Mouse (Mus musculus): ENCODE measurements around the gene Med13. TPM values are rescaled to one million over a fixed set of nuclear protein-coding genes. Genes with fewer than 3 reads are reported as not detected.

Med13 gene
- polyA plus RNA-seq, 1 experiment from 2014 or later: 5.5 TPM

DNA sequence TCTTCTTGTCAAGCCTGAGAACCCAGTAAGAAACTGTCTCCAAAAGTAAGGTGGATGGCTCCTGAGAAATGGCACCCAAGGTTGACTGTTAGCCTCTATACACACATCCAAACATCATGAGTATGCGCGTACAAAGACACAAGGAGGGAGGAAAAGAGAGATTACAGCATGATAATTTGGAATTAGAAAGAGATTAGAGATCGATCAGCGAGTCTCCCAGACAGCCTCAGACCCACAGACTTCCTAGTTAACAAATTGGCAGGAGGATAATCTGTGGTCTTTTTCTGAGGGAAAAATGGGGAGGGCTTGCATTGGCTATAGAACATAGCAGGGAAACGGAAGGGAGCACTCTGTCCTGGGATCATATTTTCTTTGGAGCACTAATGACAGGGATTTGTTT lies 20.4 kb upstream of the Med13 start:
- WGBS: 90% methylated on average over 5 of the region's 5 CpGs
- H3K4me2 ChIP-seq: no peak overlapping the region
- no peak overlapping the region for H3K27ac ChIP-seq
- H3K9me3 ChIP-seq (replicated peaks): no peaks in the 10 kb centered on the region
- ATAC-seq (replicated peaks; ENCODE audit: insufficient number of reproducible peaks, insufficient read depth, low FRiP score, low read depth): no peak
- H3K4me1 ChIP-seq (replicated peaks): peaks cover 15% of the 10 kb centered on the region
- no peaks in the 10 kb centered on the region for H3K36me3 ChIP-seq
- H3K9ac ChIP-seq: no peak overlapping the region
- no peak overlapping the region for H3K4me3 ChIP-seq
- no peaks in the 10 kb centered on the region for H3K27me3 ChIP-seq

DNA sequence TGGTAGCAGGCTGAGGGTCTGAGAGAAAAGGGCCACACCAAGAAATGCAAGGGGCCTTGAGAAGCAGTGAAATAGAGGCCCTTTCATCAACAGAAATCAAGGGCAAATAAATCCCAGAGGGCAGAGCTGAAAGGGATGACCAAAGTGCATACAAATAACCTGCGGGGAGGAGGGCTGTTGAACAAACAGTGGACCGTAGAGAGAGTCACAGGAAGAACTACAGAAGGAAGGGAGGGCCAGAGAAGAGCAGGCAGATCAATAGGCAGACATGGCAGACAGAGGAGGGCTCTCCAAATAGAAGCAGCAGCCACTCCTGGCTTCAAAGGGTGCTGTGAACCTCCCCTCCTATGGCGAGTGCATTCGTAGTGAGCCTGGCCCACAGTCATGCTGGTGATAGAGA lies 19.3 kb upstream of the Med13 start:
- Histone ChIP-seq H3K4me2 (no peak overlapping the region), H3K9me3 (replicated peaks) (no peaks in the 10 kb centered on the region), H3K36me3 (no peaks in the 10 kb centered on the region), H3K27me3 (no peaks in the 10 kb centered on the region), H3K4me3 (no peak overlapping the region), H3K9ac (no peak overlapping the region), H3K4me1 (replicated peaks) (peaks cover 15% of the 10 kb centered on the region), H3K27ac (no peak overlapping the region)
- ATAC-seq (replicated peaks; ENCODE audit: insufficient number of reproducible peaks, insufficient read depth, low FRiP score, low read depth): no peak
- WGBS: 79% methylated on average over 4 of the region's 4 CpGs

DNA sequence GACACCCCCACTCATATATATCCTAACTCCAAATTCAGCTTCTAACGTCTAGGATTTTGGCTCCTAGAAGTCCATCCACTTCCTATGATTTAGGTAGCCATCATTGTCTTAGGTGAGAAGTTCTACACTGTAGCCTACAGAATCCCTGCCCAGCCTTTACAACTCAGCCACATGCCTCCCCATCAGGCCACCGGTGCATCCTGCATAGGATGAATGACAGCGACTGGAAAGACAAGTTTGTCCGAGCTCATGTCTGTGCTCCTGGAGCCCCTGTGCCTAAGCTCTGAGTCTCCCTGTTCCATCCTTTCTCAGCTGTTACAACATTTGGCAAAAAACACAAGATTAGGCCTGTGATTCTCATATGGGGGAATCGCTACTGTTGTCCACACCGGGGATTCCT lies 17.7 kb upstream of the Med13 start:
- WGBS: 85% methylated on average over 6 of the region's 6 CpGs
- ATAC-seq (replicated peaks; ENCODE audit: insufficient number of reproducible peaks, insufficient read depth, low FRiP score, low read depth): no peak
- H3K9ac ChIP-seq: no peak overlapping the region
- H3K36me3 ChIP-seq: no peaks in the 10 kb centered on the region
- no peak overlapping the region for H3K4me3 ChIP-seq
- H3K9me3 ChIP-seq (replicated peaks): no peaks in the 10 kb centered on the region
- no peak overlapping the region for H3K27ac ChIP-seq
- H3K27me3 ChIP-seq: no peaks in the 10 kb centered on the region
- no peak overlapping the region for H3K4me2 ChIP-seq
- H3K4me1 ChIP-seq (replicated peaks): no peaks in the 10 kb centered on the region

DNA sequence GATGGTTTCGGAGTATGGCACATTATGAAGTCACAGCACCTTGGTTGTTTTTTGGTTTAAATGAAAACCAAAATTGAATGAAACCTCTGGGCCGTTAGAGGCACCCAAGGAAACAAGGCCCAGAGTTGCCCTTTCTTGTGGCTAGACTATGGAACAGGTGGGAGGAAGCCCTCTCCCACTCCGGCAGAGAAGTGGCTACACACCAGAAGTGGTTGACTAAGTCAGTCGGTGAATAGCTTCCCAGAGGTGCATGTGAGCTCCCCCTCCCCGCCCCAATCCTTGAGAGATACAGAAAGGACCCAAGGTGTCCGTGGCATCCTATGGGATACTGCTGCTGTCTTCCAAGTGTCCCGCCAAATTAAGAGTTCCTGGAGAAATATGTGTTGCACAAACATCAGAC lies 13.9 kb upstream of the Med13 start:
- H3K27ac ChIP-seq: no peak overlapping the region
- H3K27me3 ChIP-seq: no peaks in the 10 kb centered on the region
- no peak overlapping the region for H3K4me2 ChIP-seq
- no peaks in the 10 kb centered on the region for H3K36me3 ChIP-seq
- no peaks in the 10 kb centered on the region for H3K4me1 ChIP-seq (replicated peaks)
- no peak for ATAC-seq (replicated peaks; ENCODE audit: insufficient number of reproducible peaks, insufficient read depth, low FRiP score, low read depth)
- 70% methylated on average over 7 of the region's 7 CpGs for WGBS
- H3K9me3 ChIP-seq (replicated peaks): no peaks in the 10 kb centered on the region
- no peak overlapping the region for H3K9ac ChIP-seq
- H3K4me3 ChIP-seq: no peak overlapping the region

DNA sequence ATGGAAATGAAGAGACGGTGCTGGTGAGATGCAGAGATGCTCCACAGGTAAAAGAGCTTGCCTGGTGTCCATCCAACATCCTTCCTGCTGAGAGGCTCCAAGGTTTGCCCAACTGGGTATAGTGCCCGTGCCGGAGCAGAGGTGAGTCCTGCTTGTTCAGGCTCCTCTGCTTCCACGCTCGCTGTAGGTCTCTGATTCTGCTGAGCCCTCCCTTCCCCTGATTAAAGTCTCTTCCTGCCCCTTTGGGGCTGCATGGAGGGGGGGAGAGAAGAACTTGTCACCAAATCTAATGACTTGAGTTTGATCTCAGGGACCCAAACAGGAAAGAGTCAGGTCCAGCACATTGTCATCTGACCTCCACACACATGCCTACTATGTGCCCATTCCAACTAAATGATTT lies 12.5 kb upstream of the Med13 start:
- no peak overlapping the region for H3K4me2 ChIP-seq
- H3K27ac ChIP-seq: no peak overlapping the region
- no peaks in the 10 kb centered on the region for H3K36me3 ChIP-seq
- no peak for ATAC-seq (replicated peaks; ENCODE audit: insufficient number of reproducible peaks, insufficient read depth, low FRiP score, low read depth)
- 77% methylated on average over 5 of the region's 5 CpGs for WGBS
- H3K4me3 ChIP-seq: no peak overlapping the region
- H3K4me1 ChIP-seq (replicated peaks): no peaks in the 10 kb centered on the region
- no peak overlapping the region for H3K9ac ChIP-seq
- no peaks in the 10 kb centered on the region for H3K27me3 ChIP-seq
- H3K9me3 ChIP-seq (replicated peaks): no peaks in the 10 kb centered on the region

DNA sequence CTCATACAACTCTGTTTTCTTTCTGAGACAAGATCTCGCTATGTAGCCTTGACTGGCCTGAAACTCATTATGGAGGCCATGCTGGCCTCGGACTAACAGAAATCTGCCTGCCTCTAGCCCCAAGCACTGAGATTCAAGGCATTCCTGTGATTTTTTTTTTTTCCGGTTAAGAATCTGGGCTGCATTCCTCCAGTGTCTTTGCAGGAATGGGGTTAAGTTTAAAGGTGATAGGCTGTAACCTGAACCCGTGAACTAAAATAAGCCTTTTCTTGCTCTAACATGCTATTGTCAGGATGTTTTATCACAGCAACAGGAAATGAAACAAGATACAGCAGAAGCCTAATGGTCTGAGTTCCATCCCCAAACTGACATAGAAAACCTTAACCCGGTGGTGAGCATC lies 11.6 kb upstream of the Med13 start:
- Histone ChIP-seq H3K27ac (no peak overlapping the region), H3K27me3 (no peaks in the 10 kb centered on the region), H3K4me1 (replicated peaks) (no peaks in the 10 kb centered on the region), H3K4me2 (no peak overlapping the region), H3K9me3 (replicated peaks) (no peaks in the 10 kb centered on the region), H3K9ac (no peak overlapping the region), H3K36me3 (no peaks in the 10 kb centered on the region), H3K4me3 (no peak overlapping the region)
- 44% methylated on average over 5 of the region's 5 CpGs for WGBS
- ATAC-seq (replicated peaks; ENCODE audit: insufficient number of reproducible peaks, insufficient read depth, low FRiP score, low read depth): no peak

DNA sequence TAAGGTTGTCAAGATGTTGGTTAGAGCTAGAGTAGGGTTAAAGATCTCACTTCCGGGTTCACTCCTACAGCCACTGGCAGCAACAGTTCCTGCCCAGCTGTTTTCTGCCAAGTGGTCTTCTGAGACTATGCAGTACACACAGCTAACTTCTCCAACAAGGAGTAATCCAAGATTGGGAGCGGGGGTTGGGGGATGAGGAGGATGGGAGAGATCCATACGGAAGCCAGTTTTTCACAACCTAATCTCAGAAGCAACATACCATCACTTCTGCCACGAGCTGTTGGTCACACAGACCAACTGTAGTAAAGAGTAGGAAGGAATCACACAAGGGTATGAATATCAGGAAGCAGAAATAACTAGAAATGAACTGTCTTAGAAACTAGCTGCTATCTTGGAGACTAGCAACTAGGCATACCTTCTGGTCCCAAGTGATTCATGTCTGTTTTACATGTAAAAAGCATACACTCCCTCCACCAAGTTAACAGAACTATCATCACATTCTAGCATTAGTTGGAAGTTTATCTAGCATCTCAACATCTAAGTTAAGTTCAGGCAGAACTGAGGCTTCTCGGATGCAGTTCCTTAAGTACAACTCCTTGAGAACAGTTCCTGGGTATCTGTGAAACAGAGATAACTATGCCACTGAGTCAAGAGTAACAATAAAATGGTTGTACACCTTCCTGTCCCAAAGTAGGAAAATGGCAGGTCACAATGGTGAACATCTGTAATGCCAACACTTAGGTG lies 7.5 kb upstream of the Med13 start:
- Histone ChIP-seq H3K4me1 (replicated peaks) (no peaks in the 10 kb centered on the region), H3K36me3 (no peaks in the 10 kb centered on the region), H3K27ac (no peak overlapping the region), H3K4me3 (no peak overlapping the region), H3K9me3 (replicated peaks) (no peaks in the 10 kb centered on the region), H3K9ac (no peak overlapping the region), H3K27me3 (no peaks in the 10 kb centered on the region), H3K4me2 (no peak overlapping the region)
- WGBS: 56% methylated on average over 5 of the region's 5 CpGs
- no peak for ATAC-seq (replicated peaks; ENCODE audit: insufficient number of reproducible peaks, insufficient read depth, low FRiP score, low read depth)

DNA sequence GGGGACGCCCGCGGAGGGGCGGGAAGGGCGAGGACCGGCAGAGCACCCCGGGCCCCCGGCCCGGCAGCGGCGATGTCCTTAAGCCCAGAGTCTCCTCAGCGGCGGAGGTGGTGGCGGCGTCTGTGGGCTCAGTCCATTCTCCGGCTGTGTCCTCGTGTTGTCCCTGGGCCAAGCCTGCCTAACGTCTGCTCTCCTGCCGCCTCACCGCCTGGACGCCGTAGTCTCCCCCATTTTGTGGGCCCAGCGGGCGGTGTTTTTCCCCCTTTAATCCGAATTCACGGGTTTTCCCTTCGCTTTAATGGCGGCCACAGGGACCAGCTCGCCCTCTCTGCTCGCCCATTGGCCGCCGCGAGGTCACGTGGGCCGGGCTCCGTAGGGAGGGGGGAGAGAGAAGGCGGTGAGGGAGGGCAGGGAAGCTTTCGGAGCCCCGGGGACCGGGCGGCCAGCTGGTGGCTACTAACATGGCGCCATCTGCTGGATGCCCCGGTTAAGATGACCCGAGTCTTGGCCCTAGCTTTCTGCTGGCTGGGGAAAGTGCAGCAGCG lies 654 bp upstream of the Med13 start:
- peak; percentile 95 for ATAC-seq (replicated peaks; ENCODE audit: insufficient number of reproducible peaks, insufficient read depth, low FRiP score, low read depth)
- peaks cover 11% of the 10 kb centered on the region; the same call in 1 of the 2 replicates for H3K36me3 ChIP-seq
- WGBS: under 1% methylated on average over 45 of the region's 45 CpGs
- H3K9ac ChIP-seq: peak overlapping the region; percentile 99
- H3K4me1 ChIP-seq (replicated peaks): peaks cover 20% of the 10 kb centered on the region
- H3K4me2 ChIP-seq: peak overlapping the region; percentile 72
- H3K27ac ChIP-seq: peak overlapping the region; percentile 99
- H3K9me3 ChIP-seq (replicated peaks): no peaks in the 10 kb centered on the region
- H3K4me3 ChIP-seq: peak overlapping the region; percentile 97
- no peaks in the 10 kb centered on the region for H3K27me3 ChIP-seq

DNA sequence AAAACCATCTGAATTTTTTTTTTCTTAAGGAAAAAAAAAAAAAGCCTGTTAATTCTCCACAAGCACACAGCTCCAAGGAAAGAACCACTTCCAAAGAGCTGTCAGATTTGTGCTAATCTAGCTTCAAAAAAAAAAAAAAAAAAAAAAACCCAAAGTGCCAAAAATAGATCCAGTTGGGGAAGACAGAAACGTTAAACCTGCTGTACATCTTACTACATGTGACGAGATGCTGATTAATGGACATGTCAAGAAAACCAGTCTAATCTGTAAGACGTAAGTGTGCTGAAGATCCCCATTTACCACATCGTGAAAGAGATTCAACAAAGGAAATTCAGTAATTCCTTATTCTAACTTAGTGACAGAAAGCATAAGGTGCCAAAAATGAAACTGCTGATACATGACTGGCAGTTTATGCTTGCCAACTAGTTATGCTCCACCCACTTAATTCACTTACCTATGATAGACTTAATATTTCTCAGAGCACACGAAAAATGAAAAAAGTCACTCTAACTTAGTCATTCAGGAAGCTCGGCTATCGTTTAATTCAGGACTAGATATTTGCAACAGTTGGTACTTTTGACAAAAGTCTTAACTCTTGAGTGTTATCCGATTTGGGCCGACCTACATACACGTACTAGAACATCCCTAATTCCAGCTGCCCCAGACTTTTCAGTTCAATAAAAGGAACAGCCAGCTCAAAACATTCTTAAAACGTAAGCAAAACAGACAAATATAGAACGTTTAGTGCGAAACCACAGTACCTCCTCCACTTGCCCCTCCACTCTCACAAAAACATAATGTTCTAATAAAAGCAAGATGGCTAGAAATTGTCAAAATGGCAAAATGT lies 1.2 kb downstream of the Med13 start:
- H3K9ac ChIP-seq: peak overlapping the region; percentile 99
- H3K4me1 ChIP-seq (replicated peaks): peaks cover 29% of the 10 kb centered on the region
- peak overlapping the region; percentile 99 for H3K27ac ChIP-seq
- no peak for ATAC-seq (replicated peaks; ENCODE audit: insufficient number of reproducible peaks, insufficient read depth, low FRiP score, low read depth)
- peak overlapping the region; percentile 97 for H3K4me3 ChIP-seq
- peaks cover 11% of the 10 kb centered on the region; the same call in 1 of the 2 replicates for H3K36me3 ChIP-seq
- no peaks in the 10 kb centered on the region for H3K9me3 ChIP-seq (replicated peaks)
- peak overlapping the region; percentile 72 for H3K4me2 ChIP-seq
- WGBS: 1% methylated on average over 13 of the region's 13 CpGs
- H3K27me3 ChIP-seq: no peaks in the 10 kb centered on the region

DNA sequence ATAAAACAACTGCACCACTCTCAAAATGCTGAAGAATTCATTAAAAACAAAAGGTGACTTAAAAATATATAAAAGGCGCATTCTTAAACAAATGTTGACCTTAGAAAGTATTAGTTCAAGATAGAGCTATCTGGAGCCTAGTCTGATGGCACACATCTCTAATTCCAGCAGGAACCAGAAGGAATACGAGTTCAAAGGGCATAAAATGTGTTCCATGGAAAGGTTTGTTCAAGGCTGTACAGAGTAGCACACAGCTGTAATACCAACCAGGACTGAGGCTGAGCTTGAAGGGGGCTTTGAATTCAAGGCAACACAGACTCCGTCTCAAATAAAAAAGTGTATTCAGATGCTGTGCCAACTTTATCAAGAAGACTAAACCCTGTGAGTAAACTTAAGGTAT lies 3.8 kb downstream of the Med13 start:
- no peaks in the 10 kb centered on the region for H3K9me3 ChIP-seq (replicated peaks)
- 66% methylated on average over 3 of the region's 3 CpGs for WGBS
- no peaks in the 10 kb centered on the region for H3K27me3 ChIP-seq
- no peak overlapping the region for H3K27ac ChIP-seq
- no peak overlapping the region for H3K9ac ChIP-seq
- no peak for ATAC-seq (replicated peaks; ENCODE audit: insufficient number of reproducible peaks, insufficient read depth, low FRiP score, low read depth)
- H3K4me3 ChIP-seq: no peak overlapping the region
- H3K4me2 ChIP-seq: no peak overlapping the region
- peaks cover 11% of the 10 kb centered on the region; the same call in 1 of the 2 replicates for H3K36me3 ChIP-seq
- H3K4me1 ChIP-seq (replicated peaks): peaks cover 31% of the 10 kb centered on the region

DNA sequence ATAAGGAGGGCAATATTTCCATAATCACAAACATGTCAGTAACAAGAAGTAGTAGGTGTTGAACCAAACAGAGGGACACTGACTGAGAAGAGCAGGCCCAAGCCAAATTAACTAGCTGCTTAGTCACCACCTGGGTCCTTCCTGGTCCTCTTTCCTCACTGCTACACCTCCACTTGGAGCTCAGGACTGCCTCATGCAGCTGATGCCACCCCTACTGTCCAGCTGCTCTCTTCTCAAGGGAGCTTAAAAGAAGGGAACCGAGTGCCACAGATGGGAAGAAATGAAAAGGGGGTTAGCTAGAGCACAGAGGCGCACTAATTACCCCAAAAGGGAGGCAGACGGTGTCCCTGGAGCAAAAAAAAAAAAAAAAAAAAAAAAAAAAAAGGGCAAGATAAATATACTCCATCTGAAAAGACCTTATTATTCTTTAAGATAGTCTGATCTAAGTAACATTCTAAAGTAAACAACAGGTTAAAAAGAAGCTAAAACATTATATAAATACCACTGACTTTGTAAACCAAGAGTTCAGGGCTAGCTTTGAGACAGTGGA lies 5.6 kb downstream of the Med13 start:
- no peak overlapping the region for H3K4me2 ChIP-seq
- H3K4me3 ChIP-seq: no peak overlapping the region
- H3K9ac ChIP-seq: no peak overlapping the region
- H3K4me1 ChIP-seq (replicated peaks): peaks cover 31% of the 10 kb centered on the region
- peaks cover 11% of the 10 kb centered on the region; the same call in 1 of the 2 replicates for H3K36me3 ChIP-seq
- no peak for ATAC-seq (replicated peaks; ENCODE audit: insufficient number of reproducible peaks, insufficient read depth, low FRiP score, low read depth)
- H3K9me3 ChIP-seq (replicated peaks): no peaks in the 10 kb centered on the region
- H3K27ac ChIP-seq: no peak overlapping the region
- no peaks in the 10 kb centered on the region for H3K27me3 ChIP-seq
- 61% methylated on average over 3 of the region's 3 CpGs for WGBS

All from heart, embryonic 15.5 days (tissue).